Mouse (Mus musculus) stomach, embryonic 14.5 days (tissue): ENCODE results near the gene Pld4. TPM values are rescaled to one million over a fixed set of nuclear protein-coding genes. Genes with fewer than 3 reads are reported as not detected.

ENCODE experiments used
- ATAC-seq: fragments of 200-750 bp; cut with Nextera tagmentation; 2 replicates; pipeline ENCODE4 v1.8.0; 2017; ENCODE audit warnings: low read depth, moderate TSS enrichment; ENCODE audit not compliant: insufficient number of reproducible peaks, insufficient read depth, low FRiP score
- H3K27ac ChIP-seq: fragments of 300-500 bp; sonication (generic); 2 replicates; pipeline ENCODE4 v1.5.1; 2014; ENCODE audit warnings: mild to moderate bottlenecking, low read length, moderate library complexity, mixed read lengths
- H3K27me3 ChIP-seq: fragments of 300-500 bp; sonication (generic); 2 replicates; pipeline ENCODE4 v1.6.1; 2014; ENCODE audit warnings: low read length, control low read depth, mixed read lengths; ENCODE audit not compliant: control insufficient read depth, insufficient read depth
- H3K36me3 ChIP-seq: fragments of 300-500 bp; sonication (generic); 2 replicates; pipeline ENCODE4 v1.6.1; 2014; ENCODE audit warnings: mild to moderate bottlenecking, control low read depth, low read length, moderate library complexity, mixed read lengths; ENCODE audit not compliant: control insufficient read depth, insufficient read depth
- H3K4me1 ChIP-seq: fragments of 300-500 bp; sonication (generic); 2 replicates; pipeline ENCODE4 v1.6.1; 2014; ENCODE audit warnings: low read length, control low read depth, mixed read lengths; ENCODE audit not compliant: control insufficient read depth, insufficient read depth
- H3K4me2 ChIP-seq: fragments of 300-500 bp; sonication (generic); replicated peaks from 2 replicates; pipeline ENCODE4 v1.6.1; 2014; ENCODE audit warnings: low read depth, low read length, control low read depth
- H3K4me3 ChIP-seq: fragments of 300-500 bp; sonication (generic); 2 replicates; pipeline ENCODE4 v1.5.1; 2014; ENCODE audit warnings: low read depth, low read length, control low read depth
- H3K9ac ChIP-seq: fragments of 300-500 bp; sonication (generic); replicated peaks from 2 replicates; pipeline ENCODE4 v1.6.1; 2014; ENCODE audit warnings: low read depth, mild to moderate bottlenecking, control low read depth, low read length, moderate library complexity, mixed read lengths
- H3K9me3 ChIP-seq: fragments of 300-500 bp; sonication (generic); 2 replicates; pipeline ENCODE4 v1.6.1; 2016; ENCODE audit warnings: low read depth, low read length, control low read depth; ENCODE audit not compliant: control insufficient read depth
- WGBS: fragments of 180-500 bp; shearing (Covaris S2); extraction: QIAGEN DNeasy Blood & Tissue Kit; methylation state at CpG from one replicate; pipeline ENCODE4 v1.1.7; 2014; 5-methylcytosine and 5-hydroxymethylcytosine counted together
- polyA plus RNA-seq: library from polyadenylated mRNA; unstranded; fragments of >200 nt; fragmentation: Nextera tagmentation; extraction: Ambion mirVana; gene quantifications from 2 replicates; pipeline ENCODE4 v1.2.1, GENCODE M21; 2014

Pld4 gene
- polyA plus RNA-seq, 1 experiment from 2014 or later = 13.3 TPM

GRCm38 (mm10) chr12:112743168-112743975 is 17.1 kb upstream of the Pld4 start:
- WGBS = 49% methylated on average over 25 of the region's 25 CpGs
- Histone ChIP-seq H3K9me3 (no peaks in the 10 kb centered on the region), H3K36me3 (peaks cover 25% of the 10 kb centered on the region), H3K9ac (no peak overlapping the region), H3K4me1 (peaks cover 5% of the 10 kb centered on the region; the same call in 1 of the 2 replicates), H3K27ac (peak overlapping the region; percentile 68), H3K4me2 (no peak overlapping the region), H3K4me3 (no peak overlapping the region), H3K27me3 (no peaks in the 10 kb centered on the region)
- ATAC-seq = peak; percentile 73; the same call in 1 of the 2 replicates

GRCm38 (mm10) chr12:112744211-112744610 is 16.2 kb upstream of the Pld4 start:
- Histone ChIP-seq H3K9ac (no peak overlapping the region), H3K4me1 (peaks cover 5% of the 10 kb centered on the region; the same call in 1 of the 2 replicates), H3K4me3 (no peak overlapping the region), H3K4me2 (no peak overlapping the region), H3K9me3 (no peaks in the 10 kb centered on the region), H3K27me3 (no peaks in the 10 kb centered on the region), H3K36me3 (peaks cover 21% of the 10 kb centered on the region), H3K27ac (no peak overlapping the region)
- ATAC-seq = no peak
- WGBS = 75% methylated on average over 11 of the region's 11 CpGs

DNA sequence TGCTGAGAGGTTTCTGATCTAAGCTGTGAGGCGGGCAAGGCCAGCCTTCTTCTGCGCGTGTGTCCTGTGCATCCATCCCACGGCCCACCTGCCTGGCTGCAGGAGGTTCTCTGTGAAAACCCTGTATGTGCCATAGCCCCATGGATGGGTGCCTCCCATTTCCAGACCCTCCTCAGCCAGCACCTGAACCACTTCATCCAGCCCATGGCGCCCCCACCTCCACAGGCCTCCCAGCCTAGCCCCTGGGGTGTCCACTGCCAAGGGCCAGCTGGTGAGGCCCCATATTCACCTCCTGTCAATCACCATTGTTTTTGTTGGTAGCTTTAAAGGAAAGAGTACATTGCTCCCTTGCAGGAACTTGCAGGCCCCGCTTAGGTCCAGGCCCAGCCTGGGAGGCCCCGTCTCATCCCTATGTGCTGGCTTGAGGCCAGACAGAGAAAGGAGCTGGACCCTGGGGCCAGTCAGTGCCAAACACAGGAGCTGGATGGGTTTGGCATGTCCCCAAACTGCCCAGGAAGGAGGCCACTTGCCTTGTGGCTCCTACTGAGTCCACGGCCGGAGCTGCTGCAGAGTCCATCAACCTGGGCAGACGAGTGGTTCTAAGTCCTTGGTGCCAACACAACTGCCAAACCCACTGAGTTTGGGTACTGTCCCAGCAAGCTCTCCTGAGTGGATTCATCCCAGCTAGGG is 15.4 kb upstream of the Pld4 start:
- ATAC-seq = no peak
- Histone ChIP-seq H3K4me2 (no peak overlapping the region), H3K36me3 (peaks cover 19% of the 10 kb centered on the region), H3K27me3 (no peaks in the 10 kb centered on the region), H3K4me3 (no peak overlapping the region), H3K4me1 (peaks cover 5% of the 10 kb centered on the region; the same call in 1 of the 2 replicates), H3K27ac (no peak overlapping the region), H3K9me3 (no peaks in the 10 kb centered on the region), H3K9ac (no peak overlapping the region)
- 83% methylated on average over 10 of the region's 10 CpGs for WGBS

- peaks cover 14% of the 10 kb centered on the region for H3K36me3 ChIP-seq
- ATAC-seq = no peak; the same call in 1 of the 2 replicates
- WGBS = 85% methylated on average over 10 of the region's 10 CpGs
Measured at GRCm38 (mm10) chr12:112745716-112746115, 14.7 kb upstream of the Pld4 start.

GRCm38 (mm10) chr12:112746461-112746807 is 14.0 kb upstream of the Pld4 start:
- 0 out of 2 replicates have a peak, but pooled peaks have one; percentile 8 for ATAC-seq
- no peaks in the 10 kb centered on the region for H3K9me3 ChIP-seq
- H3K4me3 ChIP-seq = no peak overlapping the region
- no peak overlapping the region for H3K9ac ChIP-seq
- H3K4me2 ChIP-seq = no peak overlapping the region
- no peak overlapping the region for H3K27ac ChIP-seq
- H3K27me3 ChIP-seq = no peaks in the 10 kb centered on the region
- peaks cover 5% of the 10 kb centered on the region; the same call in 1 of the 2 replicates for H3K4me1 ChIP-seq
- peaks cover 12% of the 10 kb centered on the region for H3K36me3 ChIP-seq
- WGBS = 75% methylated on average over 4 of the region's 4 CpGs

More at GRCm38 (mm10) chr12:112745716-112746115, 14.7 kb upstream of the Pld4 start:
- Histone ChIP-seq H3K4me1 (peaks cover 5% of the 10 kb centered on the region; the same call in 1 of the 2 replicates), H3K9me3 (no peaks in the 10 kb centered on the region), H3K27ac (no peak overlapping the region), H3K4me2 (no peak overlapping the region), H3K27me3 (no peaks in the 10 kb centered on the region), H3K4me3 (no peak overlapping the region), H3K9ac (no peak overlapping the region)

- peaks cover 12% of the 10 kb centered on the region for H3K36me3 ChIP-seq
- H3K4me2 ChIP-seq = no peak overlapping the region
- 0 out of 2 replicates have a peak, but pooled peaks have one; percentile 10 for ATAC-seq
- no peaks in the 10 kb centered on the region for H3K9me3 ChIP-seq
- H3K27me3 ChIP-seq = no peaks in the 10 kb centered on the region
- H3K4me1 ChIP-seq = peaks cover 5% of the 10 kb centered on the region; the same call in 1 of the 2 replicates
- WGBS = 28% methylated on average over 10 of the region's 10 CpGs
- no peak overlapping the region for H3K4me3 ChIP-seq
- no peak overlapping the region for H3K27ac ChIP-seq
- H3K9ac ChIP-seq = 0 out of 2 replicates have a peak overlapping the region, but pooled peaks have one; percentile 7
Measured at GRCm38 (mm10) chr12:112746808-112747605, 13.4 kb upstream of the Pld4 start.

GRCm38 (mm10) chr12:112747606-112747970 is 12.9 kb upstream of the Pld4 start:
- H3K27me3 ChIP-seq = no peaks in the 10 kb centered on the region
- H3K4me2 ChIP-seq = no peak overlapping the region
- peaks cover 5% of the 10 kb centered on the region; the same call in 1 of the 2 replicates for H3K4me1 ChIP-seq
- no peak overlapping the region for H3K9ac ChIP-seq
- no peak overlapping the region for H3K4me3 ChIP-seq
- no peak for ATAC-seq
- peaks cover 12% of the 10 kb centered on the region for H3K36me3 ChIP-seq
- H3K9me3 ChIP-seq = no peaks in the 10 kb centered on the region
- no peak overlapping the region for H3K27ac ChIP-seq
- 79% methylated on average over 8 of the region's 8 CpGs for WGBS

DNA sequence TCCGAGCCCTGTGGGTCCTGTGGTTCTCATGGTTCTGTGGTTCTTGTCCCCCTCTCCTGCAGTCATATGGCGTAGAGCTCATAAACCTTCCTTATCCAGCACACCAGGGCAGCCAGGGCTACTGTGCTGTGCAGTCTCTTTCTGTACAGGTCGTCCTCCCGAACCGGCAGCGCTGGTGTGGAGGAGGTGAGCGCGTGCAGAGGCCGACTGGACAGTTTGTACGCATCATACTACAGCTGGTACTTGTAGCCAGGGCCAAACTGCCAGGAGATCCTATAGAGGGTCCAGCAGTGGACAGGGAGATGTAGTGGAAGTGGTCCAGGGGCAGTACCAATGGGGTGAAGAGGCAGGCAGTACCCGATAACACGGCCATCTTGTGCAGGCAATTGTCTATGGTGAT is 9.5 kb upstream of the Pld4 start:
- 80% methylated on average over 12 of the region's 12 CpGs for WGBS
- H3K9me3 ChIP-seq = no peaks in the 10 kb centered on the region

More for the DNA sequence above, 9.5 kb upstream of the Pld4 start:
- Histone ChIP-seq H3K4me3 (no peak overlapping the region), H3K9ac (no peak overlapping the region), H3K4me2 (no peak overlapping the region), H3K27me3 (no peaks in the 10 kb centered on the region), H3K36me3 (no peaks in the 10 kb centered on the region), H3K4me1 (peaks cover 5% of the 10 kb centered on the region; the same call in 1 of the 2 replicates), H3K27ac (no peak overlapping the region)
- ATAC-seq = no peak
